Mouse (Mus musculus): ENCODE results near the gene Dennd2a.

Dennd2a gene

GRCm38 (mm10) chr6:39557723-39558261 lies at the start of gene Dennd2a:
TSS of gene Dennd2a (minus strand) at chr6:39557867.
- no peak for DNase-seq (ENCODE audit: extremely low read depth, insufficient read length, low spot score)

- no peak for DNase-seq (ENCODE audit: extremely low read depth, insufficient read length, low spot score)
Measured at GRCm38 (mm10) chr6:39607365-39607764, 49.7 kb upstream of the Dennd2a start.

- DNase-seq (ENCODE audit: extremely low read depth, insufficient read length, low spot score), result no peak
Measured at GRCm38 (mm10) chr6:39606862-39607261, 49.2 kb upstream of the Dennd2a start.

- no peak for DNase-seq (ENCODE audit: extremely low read depth, insufficient read length, low spot score)
Measured at GRCm38 (mm10) chr6:39606056-39606455, 48.4 kb upstream of the Dennd2a start.

GRCm38 (mm10) chr6:39604565-39604964 lies 46.9 kb upstream of the Dennd2a start:
- no peak for DNase-seq (ENCODE audit: extremely low read depth, insufficient read length, low spot score)

- DNase-seq (ENCODE audit: extremely low read depth, insufficient read length, low spot score), result no peak
Measured at GRCm38 (mm10) chr6:39601828-39602227, 44.2 kb upstream of the Dennd2a start.

- no peak for DNase-seq (ENCODE audit: extremely low read depth, insufficient read length, low spot score)
Measured at GRCm38 (mm10) chr6:39600851-39601250, 43.2 kb upstream of the Dennd2a start.

- peak; percentile 97 for DNase-seq (ENCODE audit: extremely low read depth, insufficient read length, low spot score)
Measured at GRCm38 (mm10) chr6:39592401-39593214, 34.9 kb upstream of the Dennd2a start, which contains the start of gene Ndufb2. TSS of gene Ndufb2 (plus strand) at chr6:39592574.

GRCm38 (mm10) chr6:39591481-39591880 lies 33.8 kb upstream of the Dennd2a start:
- DNase-seq (ENCODE audit: extremely low read depth, insufficient read length, low spot score), result peak; percentile 11

- DNase-seq (ENCODE audit: extremely low read depth, insufficient read length, low spot score), result no peak
Measured at GRCm38 (mm10) chr6:39585517-39585916, 27.9 kb upstream of the Dennd2a start, which contains the start of gene Gm42420. TSS of gene Gm42420 (plus strand) at chr6:39585753.

- DNase-seq (ENCODE audit: extremely low read depth, insufficient read length, low spot score), result no peak
Measured at GRCm38 (mm10) chr6:39581087-39581784, 23.6 kb upstream of the Dennd2a start.

- DNase-seq (ENCODE audit: extremely low read depth, insufficient read length, low spot score), result no peak
Measured at GRCm38 (mm10) chr6:39580558-39580957, 22.9 kb upstream of the Dennd2a start.

GRCm38 (mm10) chr6:39579552-39579951 lies 21.9 kb upstream of the Dennd2a start:
- DNase-seq (ENCODE audit: extremely low read depth, insufficient read length, low spot score), result no peak

GRCm38 (mm10) chr6:39574951-39575350 lies 17.3 kb upstream of the Dennd2a start:
- no peak for DNase-seq (ENCODE audit: extremely low read depth, insufficient read length, low spot score)

- no peak for DNase-seq (ENCODE audit: extremely low read depth, insufficient read length, low spot score)
Measured at GRCm38 (mm10) chr6:39574555-39574869, 16.8 kb upstream of the Dennd2a start.

GRCm38 (mm10) chr6:39573791-39574554 lies 16.3 kb upstream of the Dennd2a start, which contains the start of gene Adck2:
TSS of gene Adck2 (plus strand) at chr6:39573873.
- peak; percentile 81 for DNase-seq (ENCODE audit: extremely low read depth, insufficient read length, low spot score)

- no peak for DNase-seq (ENCODE audit: extremely low read depth, insufficient read length, low spot score)
Measured at GRCm38 (mm10) chr6:39570426-39570825, 12.8 kb upstream of the Dennd2a start.

GRCm38 (mm10) chr6:39567528-39567927 lies 9.9 kb upstream of the Dennd2a start:
- no peak for DNase-seq (ENCODE audit: extremely low read depth, insufficient read length, low spot score)

- no peak for DNase-seq (ENCODE audit: extremely low read depth, insufficient read length, low spot score)
Measured at GRCm38 (mm10) chr6:39562166-39563015, 4.7 kb upstream of the Dennd2a start.
